Mouse (Mus musculus) myocyte (in vitro differentiated cells): Measurements from ENCODE around the gene Dnmbp.

Source experiments
- CEBPB ChIP-seq: IDR thresholded peaks from 2 replicates; pipeline ENCODE4 v1.6.1; 2011; ENCODE audit warnings: mild to moderate bottlenecking, moderate library complexity; ENCODE audit not compliant: poor library complexity, insufficient read depth, severe bottlenecking
- E2F4 ChIP-seq: IDR thresholded peaks from one replicate; pipeline ENCODE4 v1.6.1; 2011; ENCODE audit warnings: mild to moderate bottlenecking, control low read depth, moderate library complexity; ENCODE audit not compliant: insufficient read depth
- MAX ChIP-seq: IDR thresholded peaks from one replicate; pipeline ENCODE4 v1.6.1; 2011; ENCODE audit warnings: low read depth, mild to moderate bottlenecking, control low read depth
- MYOD1 ChIP-seq, 3 experiments: IDR thresholded peaks; one replicate each; pipeline ENCODE4 v1.6.1; 2011; ENCODE audit warnings: control low read depth in 2 of 3, low read depth in 2 of 3, mild to moderate bottlenecking in 2 of 3, moderate library complexity in 1 of 3; ENCODE audit not compliant: insufficient read length in 2 of 3, control insufficient read depth in 1 of 3
- MYOG ChIP-seq, 3 experiments: IDR thresholded peaks; one replicate each; pipeline ENCODE4 v1.6.1; 2011; ENCODE audit warnings: control low read depth in 2 of 3, low read depth in 2 of 3, mild to moderate bottlenecking in 2 of 3; ENCODE audit not compliant: insufficient read length in 2 of 3, control insufficient read depth in 1 of 3, insufficient read depth in 1 of 3
- POLR2A ChIP-seq: IDR thresholded peaks from one replicate; pipeline ENCODE4 v1.6.1; 2011; ENCODE audit warnings: low read depth, mild to moderate bottlenecking, control low read depth, moderate library complexity; ENCODE audit not compliant: insufficient read length
- SRF ChIP-seq: IDR thresholded peaks from one replicate; pipeline ENCODE4 v1.6.1; 2011; ENCODE audit warnings: low read depth; ENCODE audit not compliant: control insufficient read depth, insufficient read length
- TCF12 ChIP-seq: IDR thresholded peaks from one replicate; pipeline ENCODE4 v1.6.1; 2011; ENCODE audit warnings: mild to moderate bottlenecking, control low read depth; ENCODE audit not compliant: poor library complexity, insufficient read depth, severe bottlenecking
- TCF3 ChIP-seq: IDR thresholded peaks from one replicate; pipeline ENCODE4 v1.6.1; 2011; ENCODE audit warnings: low read depth, control low read depth; ENCODE audit not compliant: insufficient read length
- USF1 ChIP-seq: IDR thresholded peaks from one replicate; pipeline ENCODE4 v1.6.1; 2011; ENCODE audit warnings: low read depth, mild to moderate bottlenecking, control low read depth, moderate library complexity

GRCm38 (mm10) chr19:43895951-43896350 is 44.0 kb downstream of the Dnmbp start:
- no peak for TF ChIP-seq SRF
- no peak for TF ChIP-seq POLR2A
- TF ChIP-seq E2F4 = no peak
- no peak for TF ChIP-seq USF1
- TF ChIP-seq MAX = no peak
- no peak for TF ChIP-seq MYOD1 (IDR thresholded peaks at IDR 0.05; ENCODE audit: control insufficient read depth in 1 of 3, insufficient read length in 2 of 3, low read depth in 2 of 3)
- no peak for TF ChIP-seq TCF12
- no peak for TF ChIP-seq CEBPB
- TF ChIP-seq TCF3 = no peak
- TF ChIP-seq MYOG (IDR thresholded peaks at IDR 0.05; ENCODE audit: control insufficient read depth in 1 of 3, insufficient read depth in 1 of 3, insufficient read length in 2 of 3, low read depth in 2 of 3) = no peak
